Mouse (Mus musculus) frontal cortex, adult (tissue): ENCODE results near the gene Tbc1d17.

Experiments used
- ATAC-seq: cut with Nextera tagmentation; 2 replicates; pipeline ENCODE4 v1.9.2; 2017; ENCODE audit warnings: mild to moderate bottlenecking, moderate library complexity, mixed read lengths; ENCODE audit not compliant: low TSS enrichment

Gene Tbc1d17

DNA sequence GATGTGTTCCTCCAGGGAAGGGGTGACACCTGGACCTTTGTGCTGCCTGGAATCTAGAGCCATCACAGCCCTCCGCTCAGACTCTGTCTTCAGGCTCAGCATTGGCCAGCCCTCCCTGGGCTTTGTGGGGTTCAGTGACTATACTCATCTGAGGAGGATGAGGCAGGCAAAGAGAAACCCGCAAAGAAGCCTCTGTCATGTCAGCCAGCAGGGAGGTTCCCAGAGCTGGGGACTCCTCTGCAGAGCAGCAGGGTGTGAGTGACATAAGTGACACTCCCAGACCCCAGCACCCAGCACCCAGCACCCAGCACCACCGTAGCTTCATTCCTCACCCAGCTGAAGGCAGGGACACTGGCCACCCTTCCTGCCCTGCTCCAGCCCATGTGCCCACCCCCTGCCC is 59.3 kb downstream of the Tbc1d17 start:
- ATAC-seq: no peak
